Mouse (Mus musculus): Measurements from ENCODE around the gene Tmem177. TPM values are rescaled to one million over a fixed set of nuclear protein-coding genes. Genes with fewer than 3 reads are reported as not detected.
A peak's percentile ranks its signal among the peaks of the same experiment; 100 is the strongest.

The Tmem177 gene
- polyA plus RNA-seq, 1 experiment from 2014 or later, result 6.9 TPM

DNA sequence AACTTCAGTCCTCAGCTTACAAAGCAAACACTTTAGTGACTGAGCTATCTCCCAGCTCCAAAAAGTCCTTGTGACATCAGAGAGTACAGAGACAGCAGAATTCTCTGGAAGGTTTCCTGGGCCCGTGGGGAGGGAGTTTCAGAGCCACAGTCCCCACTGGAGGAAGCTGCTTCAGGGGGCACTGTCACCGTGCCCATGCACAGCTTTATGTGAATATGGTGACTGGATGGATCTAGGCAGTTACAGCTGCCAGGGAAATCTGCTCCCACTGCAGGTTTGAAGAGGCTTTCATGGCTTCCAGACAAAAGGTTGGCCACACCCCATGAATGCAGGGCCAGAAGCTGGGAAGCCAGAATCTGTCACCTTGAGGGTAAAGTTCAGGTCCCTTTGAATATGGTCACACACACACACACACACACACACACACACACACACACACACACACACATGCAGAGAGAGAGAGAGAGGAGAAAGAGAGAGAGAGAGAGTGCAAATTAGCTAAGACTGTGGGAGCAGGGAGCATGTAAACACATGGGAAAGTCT, 5.7 kb downstream of the Tmem177 start:
- Histone ChIP-seq H3K27me3 (no peaks in the 10 kb centered on the region), H3K4me3 (no peak overlapping the region), H3K4me2 (no peak overlapping the region), H3K9me3 (no peaks in the 10 kb centered on the region), H3K9ac (no peak overlapping the region), H3K36me3 (peaks cover 27% of the 10 kb centered on the region), H3K4me1 (replicated peaks) (peaks cover 19% of the 10 kb centered on the region), H3K27ac (replicated peaks) (no peak overlapping the region)
- no peak for ATAC-seq (ENCODE audit: low read depth)
- WGBS, result 63% methylated on average over 2 of the region's 2 CpGs

DNA sequence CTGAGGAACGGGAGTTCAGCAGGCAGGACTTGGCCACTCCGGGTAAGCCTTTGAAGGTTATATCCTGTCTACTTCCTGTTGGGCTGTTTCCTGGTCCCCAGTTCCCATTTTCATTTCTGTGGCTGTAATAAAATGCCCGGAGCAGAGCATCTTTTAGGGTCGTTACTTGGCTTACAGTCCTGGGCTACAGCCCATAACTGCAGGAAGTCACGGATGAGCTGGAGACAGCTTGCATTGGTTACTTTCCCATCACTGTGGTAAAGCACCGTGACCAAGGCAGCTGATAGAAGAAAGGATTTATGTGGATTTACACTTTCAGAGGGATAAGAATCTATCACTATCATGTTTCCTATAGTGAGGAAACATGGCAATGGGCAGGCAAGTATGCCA, 9.8 kb downstream of the Tmem177 start:
- H3K36me3 ChIP-seq, result 0 out of 2 replicates have a peak, but pooled peaks cover under 1% of the 10 kb centered on the region
- peaks cover 37% of the 10 kb centered on the region for H3K4me1 ChIP-seq (replicated peaks)
- peak overlapping the region; percentile 73 for H3K27ac ChIP-seq (replicated peaks)
- no peak overlapping the region for H3K4me2 ChIP-seq
- H3K9ac ChIP-seq, result no peak overlapping the region
- WGBS, result 35% methylated on average over 6 of the region's 6 CpGs
- no peaks in the 10 kb centered on the region for H3K27me3 ChIP-seq
- H3K4me3 ChIP-seq, result no peak overlapping the region
- ATAC-seq (ENCODE audit: low read depth), result no peak
- no peaks in the 10 kb centered on the region for H3K9me3 ChIP-seq

DNA sequence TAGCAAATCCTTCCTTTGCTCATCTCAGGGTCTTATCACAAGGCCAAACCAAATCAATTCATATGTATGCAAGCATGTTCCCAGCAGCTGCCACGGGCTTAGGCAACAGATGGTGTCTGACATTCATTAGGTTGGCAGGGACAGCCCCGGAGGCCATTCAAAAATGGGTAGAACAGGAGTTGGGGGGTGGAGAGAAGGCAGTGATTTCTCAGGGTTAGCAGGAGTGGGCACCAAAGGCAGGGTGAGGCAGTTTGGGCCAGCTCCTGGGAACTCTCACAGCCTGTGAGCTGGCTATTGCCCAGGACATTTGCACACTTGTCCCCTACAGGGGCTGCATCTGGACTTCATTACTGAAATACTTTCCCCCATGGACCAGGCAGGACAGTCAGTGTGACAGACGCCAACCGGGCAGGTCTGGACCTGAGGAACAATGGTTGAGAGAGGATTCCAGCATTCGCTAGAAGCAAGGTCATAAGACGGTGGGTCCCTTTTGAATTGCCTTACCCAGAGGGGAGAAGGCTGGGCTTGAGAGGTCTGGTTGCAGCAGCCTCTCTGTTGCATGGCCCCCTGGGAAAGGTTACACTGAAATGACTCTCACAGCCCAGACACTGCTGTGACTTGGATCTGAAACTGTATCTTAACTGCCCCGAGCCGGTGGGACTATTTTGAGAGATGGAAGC, 10.3 kb downstream of the Tmem177 start:
- Histone ChIP-seq H3K27me3 (no peaks in the 10 kb centered on the region), H3K4me1 (replicated peaks) (peaks cover 37% of the 10 kb centered on the region), H3K9me3 (no peaks in the 10 kb centered on the region), H3K9ac (no peak overlapping the region), H3K4me2 (no peak overlapping the region), H3K36me3 (no peaks in the 10 kb centered on the region), H3K4me3 (no peak overlapping the region), H3K27ac (replicated peaks) (peak overlapping the region; percentile 73)
- peak; percentile 73 for ATAC-seq (ENCODE audit: low read depth)
- WGBS, result 22% methylated on average over 8 of the region's 8 CpGs

DNA sequence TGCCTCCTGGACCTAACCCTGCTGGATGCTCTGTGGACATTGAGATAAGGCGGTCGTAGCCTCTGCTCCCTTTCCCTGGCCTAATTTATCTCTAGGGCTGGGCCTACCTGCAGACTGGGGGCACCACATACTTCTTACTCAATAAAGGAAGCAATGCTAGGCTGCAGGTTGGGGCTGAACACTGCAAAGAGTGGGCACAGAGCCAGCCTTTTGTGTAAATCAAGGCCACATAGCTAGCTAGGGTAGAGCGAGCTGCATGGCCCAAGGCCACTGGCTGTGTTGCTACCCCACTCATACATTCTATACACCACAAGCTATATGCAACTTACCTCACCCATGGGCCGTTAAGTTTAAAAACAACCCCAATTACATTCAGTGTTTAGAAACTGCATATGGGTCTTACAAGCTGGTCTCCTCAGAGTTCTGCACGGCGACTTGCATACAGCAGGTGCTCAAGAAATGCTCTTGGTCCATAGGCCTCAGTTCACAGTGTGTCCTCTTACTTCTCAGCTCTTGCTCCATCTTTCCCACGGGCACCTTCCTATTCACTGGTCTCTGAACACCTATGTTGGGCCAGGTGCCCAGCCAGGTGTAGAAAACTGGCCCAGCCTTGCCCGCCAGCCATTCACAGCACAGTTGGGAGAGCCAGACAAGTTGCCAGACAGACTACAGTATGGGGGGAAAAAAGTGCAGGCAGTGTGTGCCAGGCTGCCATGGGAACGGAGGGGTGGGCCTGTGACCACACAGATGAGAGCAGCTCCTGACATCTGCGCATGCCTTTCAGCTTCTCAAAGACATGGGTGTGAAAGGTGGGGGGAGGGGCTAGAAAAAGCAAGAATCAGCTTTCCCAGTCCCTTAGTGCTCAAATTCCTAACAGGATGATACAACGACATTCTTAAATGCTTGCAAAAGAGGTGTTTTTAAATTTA, 13.5 kb downstream of the Tmem177 start:
- Histone ChIP-seq H3K4me2 (no peak overlapping the region), H3K36me3 (no peaks in the 10 kb centered on the region), H3K9me3 (no peaks in the 10 kb centered on the region), H3K4me1 (replicated peaks) (peaks cover 43% of the 10 kb centered on the region), H3K27ac (replicated peaks) (0 out of 2 replicates have a peak overlapping the region, but pooled peaks have one; percentile 42), H3K27me3 (no peaks in the 10 kb centered on the region), H3K4me3 (no peak overlapping the region), H3K9ac (no peak overlapping the region)
- peak; percentile 79 for ATAC-seq (ENCODE audit: low read depth)
- 69% methylated on average over 11 of the region's 11 CpGs for WGBS

DNA sequence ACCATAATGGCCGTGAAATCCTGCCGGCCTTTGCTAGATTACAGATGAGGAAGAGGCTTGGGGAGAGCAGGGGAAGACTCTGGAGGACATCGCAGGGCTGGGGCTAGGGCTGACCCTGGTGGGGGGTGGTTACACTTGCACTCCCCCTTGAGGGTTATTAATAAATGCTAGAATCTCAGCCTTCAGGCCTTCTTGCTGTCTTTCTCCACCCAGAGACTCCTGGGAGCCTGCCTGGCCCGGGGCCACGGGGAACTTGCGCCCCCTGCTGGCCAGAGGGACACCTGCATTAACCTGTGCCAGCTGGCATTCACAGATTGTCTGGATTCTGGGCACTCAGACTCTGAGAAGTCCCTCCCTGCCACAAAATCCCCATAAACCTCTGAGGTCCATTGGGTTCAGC, 18.1 kb downstream of the Tmem177 start:
- Histone ChIP-seq H3K4me2 (no peak overlapping the region), H3K36me3 (no peaks in the 10 kb centered on the region), H3K27me3 (no peaks in the 10 kb centered on the region), H3K9me3 (no peaks in the 10 kb centered on the region), H3K4me3 (no peak overlapping the region), H3K4me1 (replicated peaks) (peaks cover 17% of the 10 kb centered on the region), H3K27ac (replicated peaks) (no peak overlapping the region), H3K9ac (no peak overlapping the region)
- WGBS, result 26% methylated on average over 6 of the region's 6 CpGs
- ATAC-seq (ENCODE audit: low read depth), result 0 out of 2 replicates have a peak, but pooled peaks have one; percentile 13

DNA sequence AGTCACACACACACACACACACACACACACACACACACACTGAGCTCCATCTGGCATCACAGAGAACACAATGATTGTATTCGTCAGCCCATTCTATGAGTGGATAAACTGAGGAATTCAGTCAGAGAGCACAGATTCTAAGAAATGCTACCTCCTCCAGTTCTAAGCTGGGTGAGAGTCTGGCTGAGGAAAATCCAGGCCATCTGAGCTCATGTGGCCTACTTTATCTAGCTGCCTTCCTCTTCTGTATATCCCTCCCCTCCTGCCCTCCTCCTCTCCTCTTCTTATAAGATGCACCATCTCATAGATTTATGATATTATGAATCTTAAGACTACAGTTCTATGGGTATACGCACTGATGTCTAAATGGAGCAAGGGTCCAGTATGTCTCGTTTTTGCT, 19.4 kb downstream of the Tmem177 start:
- Histone ChIP-seq H3K9me3 (no peaks in the 10 kb centered on the region), H3K4me3 (no peak overlapping the region), H3K27ac (replicated peaks) (no peak overlapping the region), H3K27me3 (no peaks in the 10 kb centered on the region), H3K9ac (no peak overlapping the region), H3K4me1 (replicated peaks) (0 out of 2 replicates have a peak, but pooled peaks cover 7% of the 10 kb centered on the region), H3K36me3 (no peaks in the 10 kb centered on the region), H3K4me2 (no peak overlapping the region)
- ATAC-seq (ENCODE audit: low read depth), result no peak
- 87% methylated on average over 3 of the region's 3 CpGs for WGBS

DNA sequence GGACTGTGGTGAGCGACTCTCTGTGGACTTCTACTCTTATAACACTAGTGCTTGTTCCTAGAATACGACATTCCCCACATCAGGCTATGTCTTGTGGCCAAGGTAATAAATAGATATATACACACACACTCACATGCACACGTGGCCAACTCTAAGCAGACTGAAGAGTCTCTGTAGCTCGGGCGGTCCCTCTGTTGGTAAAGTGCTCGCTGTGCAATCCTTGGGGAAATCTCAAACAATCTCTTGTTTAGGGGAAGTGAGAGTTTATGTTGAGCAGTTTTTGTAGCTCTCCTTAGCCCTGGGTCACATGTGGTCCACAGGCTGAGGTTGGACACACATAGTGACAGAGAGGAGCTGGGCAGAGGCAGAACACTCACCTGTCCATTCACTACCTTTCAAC, 20.1 kb downstream of the Tmem177 start:
- no peak for ATAC-seq (ENCODE audit: low read depth)
- no peaks in the 10 kb centered on the region for H3K27me3 ChIP-seq
- 0 out of 2 replicates have a peak, but pooled peaks cover 7% of the 10 kb centered on the region for H3K4me1 ChIP-seq (replicated peaks)
- H3K27ac ChIP-seq (replicated peaks), result no peak overlapping the region
- H3K4me3 ChIP-seq, result no peak overlapping the region
- no peaks in the 10 kb centered on the region for H3K9me3 ChIP-seq
- H3K9ac ChIP-seq, result no peak overlapping the region
- H3K36me3 ChIP-seq, result no peaks in the 10 kb centered on the region
- WGBS, result 73% methylated on average over 6 of the region's 6 CpGs
- H3K4me2 ChIP-seq, result no peak overlapping the region

DNA sequence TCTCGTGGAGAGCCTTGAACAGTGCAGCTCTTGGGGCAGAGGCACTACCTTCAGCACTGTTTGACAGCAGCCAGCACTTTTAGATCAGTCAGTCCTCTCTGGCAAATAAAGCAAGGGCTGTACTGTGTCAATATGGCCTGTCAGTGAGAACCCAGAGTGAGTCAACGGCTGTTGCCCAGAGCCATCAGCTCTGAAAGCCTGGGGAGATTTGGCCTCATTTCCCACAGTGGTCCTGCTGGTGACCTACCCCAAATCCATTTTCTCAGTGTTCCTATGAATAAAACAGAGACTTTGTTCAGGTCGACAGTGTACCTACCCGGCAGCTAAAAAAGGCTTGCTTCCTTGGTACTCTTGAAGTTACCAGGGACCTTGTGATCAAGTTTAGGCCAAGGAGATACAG, 21.1 kb downstream of the Tmem177 start:
- no peak overlapping the region for H3K9ac ChIP-seq
- no peak for ATAC-seq (ENCODE audit: low read depth)
- H3K36me3 ChIP-seq, result no peaks in the 10 kb centered on the region
- no peaks in the 10 kb centered on the region for H3K9me3 ChIP-seq
- no peaks in the 10 kb centered on the region for H3K27me3 ChIP-seq
- no peak overlapping the region for H3K4me2 ChIP-seq
- H3K4me3 ChIP-seq, result no peak overlapping the region
- no peak overlapping the region for H3K27ac ChIP-seq (replicated peaks)
- 70% methylated on average over 4 of the region's 4 CpGs for WGBS
- H3K4me1 ChIP-seq (replicated peaks), result 0 out of 2 replicates have a peak, but pooled peaks cover 7% of the 10 kb centered on the region

DNA sequence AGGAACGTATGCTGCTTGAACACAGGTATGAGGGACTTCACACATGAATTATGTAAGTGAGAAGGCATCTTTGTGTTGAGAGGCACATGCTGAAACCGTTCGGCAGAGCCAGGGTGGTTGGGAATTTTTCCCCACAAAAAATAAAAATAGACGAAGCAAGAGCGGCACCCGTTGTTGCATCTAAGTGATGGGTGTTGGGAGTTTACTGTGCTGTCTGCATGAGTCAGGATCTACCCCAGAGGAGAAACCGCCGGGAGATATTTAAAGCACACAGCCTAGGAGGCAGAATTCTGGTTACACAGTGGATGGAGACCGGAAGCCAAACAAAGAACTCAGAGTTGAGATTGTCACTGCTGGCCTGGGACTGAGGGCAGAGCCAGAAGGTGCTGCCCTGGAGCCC, 21.9 kb downstream of the Tmem177 start:
- H3K36me3 ChIP-seq, result no peaks in the 10 kb centered on the region
- 0 out of 2 replicates have a peak, but pooled peaks cover 7% of the 10 kb centered on the region for H3K4me1 ChIP-seq (replicated peaks)
- ATAC-seq (ENCODE audit: low read depth), result no peak
- no peak overlapping the region for H3K4me3 ChIP-seq
- no peak overlapping the region for H3K27ac ChIP-seq (replicated peaks)
- WGBS, result 90% methylated on average over 9 of the region's 9 CpGs
- H3K9me3 ChIP-seq, result no peaks in the 10 kb centered on the region
- no peak overlapping the region for H3K4me2 ChIP-seq
- no peaks in the 10 kb centered on the region for H3K27me3 ChIP-seq
- H3K9ac ChIP-seq, result no peak overlapping the region

DNA sequence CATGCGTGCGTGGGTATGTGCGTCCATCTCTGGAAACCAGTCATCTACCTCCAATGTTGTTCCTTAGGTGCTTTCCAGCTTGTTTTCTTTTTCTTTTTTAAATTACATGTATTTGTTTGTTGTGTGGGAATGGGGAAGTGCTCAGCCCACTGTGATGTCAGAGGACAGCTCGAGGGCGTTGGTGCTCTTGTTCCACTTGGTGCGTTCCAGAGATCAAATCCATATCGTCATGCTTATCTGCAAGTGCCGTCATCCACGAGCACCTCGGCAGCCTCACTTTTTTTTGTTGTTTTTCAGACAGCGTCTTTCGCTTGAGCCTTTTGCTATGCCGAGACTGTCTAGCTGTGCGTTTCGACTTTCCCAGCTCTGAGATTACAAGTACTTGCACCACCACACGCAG, 23.7 kb downstream of the Tmem177 start:
- Histone ChIP-seq H3K9me3 (no peaks in the 10 kb centered on the region), H3K4me3 (no peak overlapping the region), H3K9ac (no peak overlapping the region), H3K27ac (replicated peaks) (no peak overlapping the region), H3K36me3 (no peaks in the 10 kb centered on the region), H3K4me1 (replicated peaks) (no peaks in the 10 kb centered on the region), H3K27me3 (no peaks in the 10 kb centered on the region), H3K4me2 (no peak overlapping the region)
- no peak for ATAC-seq (ENCODE audit: low read depth)
- WGBS, result 86% methylated on average over 16 of the region's 16 CpGs

DNA sequence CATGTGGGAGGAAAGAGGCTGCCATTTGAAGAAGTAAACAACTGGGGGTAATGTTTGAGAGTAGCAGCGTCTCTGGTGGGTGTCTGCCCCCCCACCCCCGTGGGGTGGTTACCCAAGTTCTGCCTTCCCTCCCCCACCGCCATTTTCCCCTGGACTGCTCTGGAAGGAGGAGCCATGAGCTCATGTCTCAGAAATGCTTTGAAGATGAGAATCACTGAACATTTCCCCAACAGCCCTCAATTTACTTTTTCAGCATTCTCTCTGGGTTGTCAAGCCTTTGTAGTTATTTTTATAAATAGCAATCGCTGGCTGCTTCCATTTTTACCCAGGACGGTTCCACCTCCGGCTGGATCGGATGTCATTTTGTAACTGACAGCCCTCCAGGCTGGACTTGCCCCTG, 26.7 kb downstream of the Tmem177 start:
- no peak overlapping the region for H3K9ac ChIP-seq
- H3K27me3 ChIP-seq, result no peaks in the 10 kb centered on the region
- H3K4me1 ChIP-seq (replicated peaks), result no peaks in the 10 kb centered on the region
- H3K36me3 ChIP-seq, result no peaks in the 10 kb centered on the region
- no peak overlapping the region for H3K4me2 ChIP-seq
- H3K4me3 ChIP-seq, result no peak overlapping the region
- ATAC-seq (ENCODE audit: low read depth), result no peak
- WGBS, result 68% methylated on average over 7 of the region's 7 CpGs
- no peaks in the 10 kb centered on the region for H3K9me3 ChIP-seq
- no peak overlapping the region for H3K27ac ChIP-seq (replicated peaks)

DNA sequence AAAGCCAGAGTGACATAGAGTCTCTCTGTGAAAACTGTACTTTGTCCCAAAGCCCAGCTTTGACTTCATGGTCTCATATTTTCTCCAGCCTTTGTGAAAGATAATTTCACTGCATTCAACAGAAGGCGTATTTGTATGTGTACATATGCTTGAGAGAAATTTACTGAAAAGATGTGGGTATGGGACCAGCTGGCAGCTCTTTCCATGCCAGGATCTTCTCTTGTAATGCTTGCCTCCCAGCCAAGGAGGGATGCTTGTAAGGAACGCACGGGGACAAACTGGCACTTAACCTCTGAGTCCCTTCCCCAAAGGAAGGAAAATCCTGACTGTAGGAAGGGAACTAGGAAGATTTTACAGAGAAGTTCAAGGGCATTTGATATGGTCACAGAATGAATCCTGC, 28.7 kb downstream of the Tmem177 start:
- no peaks in the 10 kb centered on the region for H3K4me1 ChIP-seq (replicated peaks)
- no peak overlapping the region for H3K4me3 ChIP-seq
- no peak for ATAC-seq (ENCODE audit: low read depth)
- H3K9ac ChIP-seq, result no peak overlapping the region
- no peak overlapping the region for H3K27ac ChIP-seq (replicated peaks)
- 82% methylated on average over 3 of the region's 3 CpGs for WGBS
- no peak overlapping the region for H3K4me2 ChIP-seq
- H3K27me3 ChIP-seq, result no peaks in the 10 kb centered on the region
- H3K9me3 ChIP-seq, result no peaks in the 10 kb centered on the region
- H3K36me3 ChIP-seq, result no peaks in the 10 kb centered on the region
